Mouse (Mus musculus): ENCODE measurements at regions not wholly inside any gene's neighbourhood (a gene's known extent, or its start where the extent isn't known, plus 50 kb on each side); places are given as distances from the start of the nearest gene placed in this dataset.
A peak's percentile ranks its signal among the peaks of the same experiment; 100 is the strongest.

- Histone ChIP-seq H3K4me2 (ENCODE audit: low read depth, low read length) (no peak overlapping the region), H3K9me3 (replicated peaks; ENCODE audit: control insufficient read depth, low read length) (no peaks in the 10 kb centered on the region), H3K27me3 (ENCODE audit: control insufficient read depth, insufficient read depth, low read length) (no peaks in the 10 kb centered on the region), H3K9ac (replicated peaks; ENCODE audit: low read depth, low read length) (no peak overlapping the region), H3K36me3 (replicated peaks; ENCODE audit: control insufficient read depth, insufficient read depth, low read length) (no peaks in the 10 kb centered on the region), H3K4me3 (ENCODE audit: low read depth, low read length) (no peak overlapping the region), H3K4me1 (ENCODE audit: control insufficient read depth, insufficient read depth) (no peaks in the 10 kb centered on the region), H3K27ac (ENCODE audit: low read depth) (no peak overlapping the region)
- ATAC-seq (ENCODE audit: insufficient read depth, low read depth) (no peak), DNase-seq (ENCODE audit: low spot score) (no peak)
- WGBS: 82% methylated on average over 4 of the region's 4 CpGs
- no peak for TF ChIP-seq CTCF (IDR thresholded peaks at IDR 0.05; ENCODE audit: low read depth)
- no peak for TF ChIP-seq EP300 (IDR thresholded peaks at IDR 0.05; ENCODE audit: low read depth)
These were observed 82.1 kb downstream of the Snx18 start for GRCm38 (mm10) chr13:113536306-113536705.

DNA sequence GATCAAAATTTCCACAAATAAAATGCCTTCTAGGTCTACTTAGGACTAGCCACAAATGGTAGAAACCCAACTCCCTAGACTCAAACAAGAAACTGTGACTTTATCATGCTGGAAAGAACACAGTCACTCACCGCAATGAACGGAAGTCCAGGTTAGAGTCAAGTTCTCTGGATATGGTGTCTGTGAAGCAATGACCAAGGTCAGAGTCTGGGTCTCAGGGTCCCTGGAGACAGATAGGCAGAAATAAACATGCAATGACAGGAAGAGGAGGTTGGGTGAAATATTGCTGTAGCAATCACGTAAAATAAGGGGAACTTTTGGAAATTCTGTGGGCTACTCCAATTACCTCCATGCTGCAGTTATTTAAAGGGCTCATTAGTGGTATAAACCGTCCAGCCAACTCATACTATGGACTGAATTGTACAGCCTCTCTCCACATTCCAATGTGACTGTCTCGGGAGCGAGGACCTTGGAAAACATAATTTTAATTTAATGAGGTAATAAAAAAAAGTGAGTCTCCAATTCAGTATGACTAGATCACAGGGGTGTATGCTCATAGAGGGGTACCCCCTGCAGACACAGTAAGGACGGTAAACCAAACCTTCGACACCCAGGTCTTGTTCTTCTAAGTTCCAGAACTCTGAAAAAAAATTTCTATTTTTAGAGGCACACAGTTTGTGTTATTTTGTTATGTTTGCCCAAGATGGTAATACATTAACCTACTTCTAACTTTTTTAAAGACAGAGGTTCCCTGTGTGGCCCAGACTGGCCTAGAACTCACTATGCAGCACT, 83.5 kb downstream of the Snx18 start:
- WGBS: 71% methylated on average over 8 of the region's 8 CpGs
- ATAC-seq (ENCODE audit: insufficient read depth, low read depth): no peak
- no peak overlapping the region for H3K4me3 ChIP-seq (ENCODE audit: low read depth, low read length)
- no peaks in the 10 kb centered on the region for H3K27me3 ChIP-seq (ENCODE audit: control insufficient read depth, insufficient read depth, low read length)
- H3K4me1 ChIP-seq (ENCODE audit: control insufficient read depth, insufficient read depth): no peaks in the 10 kb centered on the region
- H3K4me2 ChIP-seq (ENCODE audit: low read depth, low read length): no peak overlapping the region
- no peaks in the 10 kb centered on the region for H3K36me3 ChIP-seq (replicated peaks; ENCODE audit: control insufficient read depth, insufficient read depth, low read length)
- DNase-seq (ENCODE audit: low spot score): no peak
- H3K9me3 ChIP-seq (replicated peaks; ENCODE audit: control insufficient read depth, low read length): no peaks in the 10 kb centered on the region
- TF ChIP-seq CTCF (IDR thresholded peaks at IDR 0.05; ENCODE audit: low read depth) (no peak), EP300 (IDR thresholded peaks at IDR 0.05; ENCODE audit: low read depth) (no peak)
- H3K27ac ChIP-seq (ENCODE audit: low read depth): 0 out of 2 replicates have a peak overlapping the region, but pooled peaks have one; percentile 11
- H3K9ac ChIP-seq (replicated peaks; ENCODE audit: low read depth, low read length): no peak overlapping the region

GRCm38 (mm10) chr13:113533884-113534445, 84.4 kb downstream of the Snx18 start:
- ATAC-seq (ENCODE audit: insufficient read depth, low read depth) (no peak), DNase-seq (ENCODE audit: low spot score) (no peak)
- H3K36me3 ChIP-seq (replicated peaks; ENCODE audit: control insufficient read depth, insufficient read depth, low read length): no peaks in the 10 kb centered on the region
- 57% methylated on average over 4 of the region's 4 CpGs for whole genome bisulfite sequencing
- H3K27ac ChIP-seq (ENCODE audit: low read depth): 0 out of 2 replicates have a peak overlapping the region, but pooled peaks have one; percentile 43
- H3K4me3 ChIP-seq (ENCODE audit: low read depth, low read length): no peak overlapping the region
- no peaks in the 10 kb centered on the region for H3K9me3 ChIP-seq (replicated peaks; ENCODE audit: control insufficient read depth, low read length)
- H3K9ac ChIP-seq (replicated peaks; ENCODE audit: low read depth, low read length): no peak overlapping the region
- H3K27me3 ChIP-seq (ENCODE audit: control insufficient read depth, insufficient read depth, low read length): no peaks in the 10 kb centered on the region
- no peak overlapping the region for H3K4me2 ChIP-seq (ENCODE audit: low read depth, low read length)
- H3K4me1 ChIP-seq (ENCODE audit: control insufficient read depth, insufficient read depth): no peaks in the 10 kb centered on the region
- no peak for TF ChIP-seq CTCF (IDR thresholded peaks at IDR 0.05; ENCODE audit: low read depth)
- no peak for TF ChIP-seq EP300 (IDR thresholded peaks at IDR 0.05; ENCODE audit: low read depth)

DNA sequence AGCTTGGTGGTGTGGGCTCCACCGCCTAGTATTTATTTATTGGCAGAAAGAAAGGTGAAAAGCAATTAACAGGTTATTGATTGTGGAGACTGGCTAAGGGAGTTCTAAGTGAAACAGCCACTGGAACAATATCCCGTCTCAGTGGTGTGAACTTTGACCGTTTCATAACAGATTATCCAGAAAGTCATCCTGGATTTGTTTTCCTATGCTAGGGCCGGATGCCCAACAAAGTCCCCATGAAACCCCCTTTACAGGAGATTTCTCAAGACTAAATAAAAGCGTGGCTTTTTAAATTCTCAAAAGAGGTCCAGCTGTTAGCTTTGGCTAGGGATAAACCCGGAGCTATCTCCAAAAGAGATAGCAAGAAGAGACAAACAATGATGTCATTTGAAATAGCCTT, 91.4 kb downstream of the Snx18 start:
- H3K4me1 ChIP-seq (ENCODE audit: control insufficient read depth, insufficient read depth): no peaks in the 10 kb centered on the region
- ATAC-seq (ENCODE audit: insufficient read depth, low read depth) (no peak), DNase-seq (ENCODE audit: low spot score) (no peak)
- H3K27me3 ChIP-seq (ENCODE audit: control insufficient read depth, insufficient read depth, low read length): no peaks in the 10 kb centered on the region
- WGBS: 61% methylated on average over 6 of the region's 6 CpGs
- H3K9me3 ChIP-seq (replicated peaks; ENCODE audit: control insufficient read depth, low read length): 0 out of 2 replicates have a peak, but pooled peaks cover 3% of the 10 kb centered on the region
- no peak overlapping the region for H3K9ac ChIP-seq (replicated peaks; ENCODE audit: low read depth, low read length)
- no peak overlapping the region for H3K27ac ChIP-seq (ENCODE audit: low read depth)
- no peak overlapping the region for H3K4me2 ChIP-seq (ENCODE audit: low read depth, low read length)
- H3K4me3 ChIP-seq (ENCODE audit: low read depth, low read length): no peak overlapping the region
- no peaks in the 10 kb centered on the region for H3K36me3 ChIP-seq (replicated peaks; ENCODE audit: control insufficient read depth, insufficient read depth, low read length)
- no peak for TF ChIP-seq CTCF (IDR thresholded peaks at IDR 0.05; ENCODE audit: low read depth)
- TF ChIP-seq EP300 (IDR thresholded peaks at IDR 0.05; ENCODE audit: low read depth): no peak

- Histone ChIP-seq H3K9ac (replicated peaks; ENCODE audit: low read depth, low read length) (no peak overlapping the region), H3K4me1 (ENCODE audit: control insufficient read depth, insufficient read depth) (no peaks in the 10 kb centered on the region), H3K4me3 (ENCODE audit: low read depth, low read length) (no peak overlapping the region), H3K36me3 (replicated peaks; ENCODE audit: control insufficient read depth, insufficient read depth, low read length) (no peaks in the 10 kb centered on the region), H3K4me2 (ENCODE audit: low read depth, low read length) (no peak overlapping the region), H3K9me3 (replicated peaks; ENCODE audit: control insufficient read depth, low read length) (0 out of 2 replicates have a peak, but pooled peaks cover 3% of the 10 kb centered on the region), H3K27ac (ENCODE audit: low read depth) (no peak overlapping the region), H3K27me3 (ENCODE audit: control insufficient read depth, insufficient read depth, low read length) (no peaks in the 10 kb centered on the region)
- DNase-seq (ENCODE audit: low spot score) (no peak), ATAC-seq (ENCODE audit: insufficient read depth, low read depth) (no peak)
- no peak for TF ChIP-seq EP300 (IDR thresholded peaks at IDR 0.05; ENCODE audit: low read depth)
- TF ChIP-seq CTCF (IDR thresholded peaks at IDR 0.05; ENCODE audit: low read depth): no peak
- 53% methylated on average over 5 of the region's 5 CpGs for WGBS
These were observed 94.9 kb downstream of the Snx18 start for GRCm38 (mm10) chr13:113523503-113523902.
